Mouse (Mus musculus): Measurements from ENCODE around the gene Cir1. TPM values are rescaled to one million over a fixed set of nuclear protein-coding genes. Genes with fewer than 3 reads are reported as not detected.

Cir1 gene
- polyA plus RNA-seq, 1 experiment from 2014 or later: 23.8 TPM

DNA sequence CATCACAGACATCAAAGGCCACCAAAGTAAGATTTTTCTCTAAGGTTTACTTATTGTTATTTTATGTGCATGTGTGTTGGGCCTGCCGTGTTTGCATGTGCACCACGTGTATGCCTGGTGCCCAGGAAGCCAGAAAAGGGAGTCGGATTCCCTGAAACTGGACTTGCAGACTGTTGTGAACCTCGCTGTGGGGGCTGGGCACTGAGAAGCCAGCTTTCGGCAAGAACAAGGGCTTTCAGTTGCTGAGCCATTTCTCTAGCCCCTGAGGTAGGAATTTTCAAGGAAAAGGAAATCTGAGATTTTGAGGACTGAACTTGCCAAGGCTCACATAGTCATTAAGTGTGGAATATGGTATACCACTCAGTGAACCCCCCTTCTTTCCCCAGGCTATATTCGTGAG lies 34.6 kb upstream of the Cir1 start:
- ATAC-seq (ENCODE audit: low read depth) (0 out of 2 replicates have a peak, but pooled peaks have one; percentile 47), DNase-seq (ENCODE audit: low spot score) (peak; percentile 16)
- no peak overlapping the region for H3K4me2 ChIP-seq (ENCODE audit: low read depth, low read length)
- H3K36me3 ChIP-seq (ENCODE audit: control insufficient read depth, insufficient read depth, low read length): no peaks in the 10 kb centered on the region
- H3K9ac ChIP-seq (ENCODE audit: low read depth, low read length): no peak overlapping the region
- WGBS: 27% methylated on average over 6 of the region's 6 CpGs
- no peaks in the 10 kb centered on the region for H3K27me3 ChIP-seq (replicated peaks; ENCODE audit: control insufficient read depth, insufficient read depth, low read length)
- H3K9me3 ChIP-seq (ENCODE audit: control insufficient read depth, low read length): no peaks in the 10 kb centered on the region
- H3K27ac ChIP-seq (replicated peaks; ENCODE audit: low read depth, low read length): no peak overlapping the region
- no peak overlapping the region for H3K4me3 ChIP-seq (ENCODE audit: low read depth, low read length)
- peaks cover 14% of the 10 kb centered on the region; the same call in 1 of the 2 replicates for H3K4me1 ChIP-seq (ENCODE audit: control insufficient read depth, insufficient read depth, low read length)

DNA sequence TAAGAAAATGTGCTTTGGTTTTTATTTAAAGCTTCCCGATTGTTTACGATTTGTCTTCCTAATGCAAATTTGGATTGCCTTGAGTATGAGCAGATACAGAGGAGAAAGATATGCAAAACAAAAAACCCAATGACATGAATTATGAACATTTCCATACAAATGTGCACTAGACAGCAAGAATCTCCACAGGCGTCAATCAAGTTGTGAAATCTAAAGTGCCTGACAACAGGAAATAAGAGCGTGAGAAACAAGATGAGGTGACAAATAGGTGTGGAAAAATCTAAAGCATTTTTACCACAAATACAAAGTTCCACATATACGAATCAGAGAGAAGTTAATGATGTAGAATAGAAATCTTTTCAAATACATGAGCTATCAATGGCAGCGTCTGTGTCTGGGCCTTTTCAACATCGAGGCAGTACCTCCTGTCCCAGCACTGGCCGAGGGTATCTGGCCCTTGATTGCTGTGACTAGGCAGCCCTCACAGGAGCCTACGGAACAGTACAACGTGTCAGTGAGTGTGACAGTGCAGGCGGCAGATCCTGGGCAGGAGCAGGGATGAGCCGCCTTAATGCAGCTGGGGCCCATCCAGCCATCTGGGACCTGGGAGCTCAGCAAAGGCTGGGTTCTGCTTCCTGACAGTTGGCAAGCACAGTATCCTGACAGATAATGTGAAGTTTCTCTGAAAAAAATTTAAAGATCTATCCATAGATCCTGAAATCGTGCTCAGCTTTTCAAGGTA lies 34.0 kb upstream of the Cir1 start:
- H3K4me2 ChIP-seq (ENCODE audit: low read depth, low read length): no peak overlapping the region
- no peaks in the 10 kb centered on the region for H3K27me3 ChIP-seq (replicated peaks; ENCODE audit: control insufficient read depth, insufficient read depth, low read length)
- ATAC-seq (ENCODE audit: low read depth): no peak
- H3K27ac ChIP-seq (replicated peaks; ENCODE audit: low read depth, low read length): 0 out of 2 replicates have a peak overlapping the region, but pooled peaks have one; percentile 33
- H3K4me1 ChIP-seq (ENCODE audit: control insufficient read depth, insufficient read depth, low read length): peaks cover 7% of the 10 kb centered on the region; the same call in 1 of the 2 replicates
- H3K36me3 ChIP-seq (ENCODE audit: control insufficient read depth, insufficient read depth, low read length): no peaks in the 10 kb centered on the region
- 58% methylated on average over 13 of the region's 13 CpGs for WGBS
- no peaks in the 10 kb centered on the region for H3K9me3 ChIP-seq (ENCODE audit: control insufficient read depth, low read length)
- no peak overlapping the region for H3K4me3 ChIP-seq (ENCODE audit: low read depth, low read length)
- H3K9ac ChIP-seq (ENCODE audit: low read depth, low read length): no peak overlapping the region
- DNase-seq (ENCODE audit: low spot score): peak; percentile 17

DNA sequence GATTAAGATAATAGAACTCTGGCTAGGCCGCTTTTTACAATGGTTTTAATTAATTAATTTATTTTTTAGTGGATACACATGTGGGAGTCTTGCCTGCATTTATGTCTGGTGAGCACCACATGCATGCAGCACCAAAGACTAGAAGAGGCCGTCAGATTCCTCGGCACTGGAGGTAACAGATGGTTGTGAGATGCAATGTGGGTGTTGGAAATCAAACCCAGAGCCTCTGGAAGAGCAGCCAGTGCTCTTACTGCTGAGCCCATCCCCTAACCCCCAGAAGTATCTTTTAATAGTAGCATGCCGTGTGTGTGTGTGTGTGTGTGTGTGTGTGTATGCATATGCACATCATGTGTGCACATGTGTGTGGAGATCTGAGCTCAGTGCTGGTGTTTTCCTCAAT lies 32.7 kb upstream of the Cir1 start:
- Histone ChIP-seq H3K27me3 (replicated peaks; ENCODE audit: control insufficient read depth, insufficient read depth, low read length) (no peaks in the 10 kb centered on the region), H3K9ac (ENCODE audit: low read depth, low read length) (no peak overlapping the region), H3K4me2 (ENCODE audit: low read depth, low read length) (no peak overlapping the region), H3K36me3 (ENCODE audit: control insufficient read depth, insufficient read depth, low read length) (no peaks in the 10 kb centered on the region), H3K4me3 (ENCODE audit: low read depth, low read length) (no peak overlapping the region), H3K9me3 (ENCODE audit: control insufficient read depth, low read length) (no peaks in the 10 kb centered on the region), H3K4me1 (ENCODE audit: control insufficient read depth, insufficient read depth, low read length) (peaks cover 7% of the 10 kb centered on the region; the same call in 1 of the 2 replicates), H3K27ac (replicated peaks; ENCODE audit: low read depth, low read length) (no peak overlapping the region)
- no peak for ATAC-seq (ENCODE audit: low read depth)
- WGBS: 59% methylated on average over 4 of the region's 4 CpGs
- peak; percentile 62 for DNase-seq (ENCODE audit: low spot score)

GRCm38 (mm10) chr2:73343701-73344100 lies 31.2 kb upstream of the Cir1 start:
- H3K9me3 ChIP-seq (ENCODE audit: control insufficient read depth, low read length): no peaks in the 10 kb centered on the region
- no peaks in the 10 kb centered on the region for H3K27me3 ChIP-seq (replicated peaks; ENCODE audit: control insufficient read depth, insufficient read depth, low read length)
- no peak overlapping the region for H3K9ac ChIP-seq (ENCODE audit: low read depth, low read length)
- DNase-seq (ENCODE audit: low spot score) (no peak), ATAC-seq (ENCODE audit: low read depth) (no peak)
- H3K36me3 ChIP-seq (ENCODE audit: control insufficient read depth, insufficient read depth, low read length): no peaks in the 10 kb centered on the region
- H3K4me3 ChIP-seq (ENCODE audit: low read depth, low read length): no peak overlapping the region
- H3K27ac ChIP-seq (replicated peaks; ENCODE audit: low read depth, low read length): no peak overlapping the region
- WGBS: 80% methylated on average over 5 of the region's 5 CpGs
- H3K4me2 ChIP-seq (ENCODE audit: low read depth, low read length): no peak overlapping the region
- H3K4me1 ChIP-seq (ENCODE audit: control insufficient read depth, insufficient read depth, low read length): peaks cover 7% of the 10 kb centered on the region; the same call in 1 of the 2 replicates

GRCm38 (mm10) chr2:73338415-73338814 lies 25.9 kb upstream of the Cir1 start:
- WGBS: 68% methylated on average over 8 of the region's 8 CpGs
- DNase-seq (ENCODE audit: low spot score): no peak
- H3K36me3 ChIP-seq (ENCODE audit: control insufficient read depth, insufficient read depth, low read length): no peaks in the 10 kb centered on the region
- H3K9me3 ChIP-seq (ENCODE audit: control insufficient read depth, low read length): no peaks in the 10 kb centered on the region
- H3K9ac ChIP-seq (ENCODE audit: low read depth, low read length): no peak overlapping the region
- no peak overlapping the region for H3K4me3 ChIP-seq (ENCODE audit: low read depth, low read length)
- no peak overlapping the region for H3K4me2 ChIP-seq (ENCODE audit: low read depth, low read length)
- no peak for ATAC-seq (ENCODE audit: low read depth)
- H3K4me1 ChIP-seq (ENCODE audit: control insufficient read depth, insufficient read depth, low read length): no peaks in the 10 kb centered on the region
- no peak overlapping the region for H3K27ac ChIP-seq (replicated peaks; ENCODE audit: low read depth, low read length)
- H3K27me3 ChIP-seq (replicated peaks; ENCODE audit: control insufficient read depth, insufficient read depth, low read length): no peaks in the 10 kb centered on the region

- no peak for DNase-seq (ENCODE audit: low spot score)
- Histone ChIP-seq H3K4me3 (ENCODE audit: low read depth, low read length) (no peak overlapping the region), H3K4me1 (ENCODE audit: control insufficient read depth, insufficient read depth, low read length) (no peaks in the 10 kb centered on the region), H3K9me3 (ENCODE audit: control insufficient read depth, low read length) (no peaks in the 10 kb centered on the region), H3K27me3 (replicated peaks; ENCODE audit: control insufficient read depth, insufficient read depth, low read length) (no peaks in the 10 kb centered on the region), H3K4me2 (ENCODE audit: low read depth, low read length) (no peak overlapping the region), H3K36me3 (ENCODE audit: control insufficient read depth, insufficient read depth, low read length) (no peaks in the 10 kb centered on the region), H3K27ac (replicated peaks; ENCODE audit: low read depth, low read length) (no peak overlapping the region), H3K9ac (ENCODE audit: low read depth, low read length) (no peak overlapping the region)
- ATAC-seq (ENCODE audit: low read depth): no peak
- 83% methylated on average over 3 of the region's 3 CpGs for WGBS
Observed at GRCm38 (mm10) chr2:73335949-73336348, 23.4 kb upstream of the Cir1 start.

DNA sequence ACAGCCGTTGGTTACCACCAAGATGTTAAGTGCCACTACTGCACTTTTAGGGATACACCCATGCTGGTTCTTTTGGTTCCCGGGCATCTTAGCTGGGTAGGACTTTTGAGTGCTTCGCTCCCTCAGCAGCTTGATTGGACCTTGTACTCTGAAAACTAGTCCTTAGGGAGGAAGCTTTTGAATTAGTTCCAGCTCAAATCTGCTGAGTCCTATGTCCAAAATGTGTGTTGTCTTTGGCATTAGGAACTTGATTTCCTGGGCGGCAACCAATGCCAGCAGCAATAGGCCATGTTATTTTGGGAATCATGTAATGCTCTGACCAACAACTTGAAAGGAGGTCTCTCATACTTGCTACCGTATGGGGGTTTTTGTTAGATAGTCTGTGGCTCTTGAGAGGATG lies 13.4 kb upstream of the Cir1 start:
- DNase-seq (ENCODE audit: low spot score) (no peak), ATAC-seq (ENCODE audit: low read depth) (no peak)
- 88% methylated on average over 5 of the region's 5 CpGs for WGBS
- no peak overlapping the region for H3K4me3 ChIP-seq (ENCODE audit: low read depth, low read length)
- H3K4me2 ChIP-seq (ENCODE audit: low read depth, low read length): no peak overlapping the region
- H3K9ac ChIP-seq (ENCODE audit: low read depth, low read length): no peak overlapping the region
- no peaks in the 10 kb centered on the region for H3K4me1 ChIP-seq (ENCODE audit: control insufficient read depth, insufficient read depth, low read length)
- H3K9me3 ChIP-seq (ENCODE audit: control insufficient read depth, low read length): no peaks in the 10 kb centered on the region
- no peak overlapping the region for H3K27ac ChIP-seq (replicated peaks; ENCODE audit: low read depth, low read length)
- no peaks in the 10 kb centered on the region for H3K27me3 ChIP-seq (replicated peaks; ENCODE audit: control insufficient read depth, insufficient read depth, low read length)
- H3K36me3 ChIP-seq (ENCODE audit: control insufficient read depth, insufficient read depth, low read length): no peaks in the 10 kb centered on the region

DNA sequence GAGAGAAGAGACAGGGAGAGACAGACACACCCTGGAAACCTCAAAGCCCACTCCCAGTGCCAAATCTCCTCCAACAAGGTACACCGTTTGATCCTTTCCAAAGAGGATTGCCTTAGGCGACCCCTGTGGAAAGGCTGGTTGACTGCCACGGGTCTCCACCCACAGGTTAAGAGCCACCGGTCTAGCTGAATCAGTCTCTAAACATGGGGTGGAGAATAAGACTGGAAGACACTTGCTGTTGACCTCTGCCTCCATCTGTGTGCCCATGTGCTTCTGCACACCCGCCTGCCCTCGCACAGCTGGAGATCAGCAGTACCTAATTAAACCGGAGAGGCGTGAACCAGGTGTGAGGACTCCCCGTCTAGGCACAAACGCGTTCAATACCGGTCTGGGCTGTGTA lies 10.5 kb upstream of the Cir1 start:
- no peaks in the 10 kb centered on the region for H3K9me3 ChIP-seq (ENCODE audit: control insufficient read depth, low read length)
- DNase-seq (ENCODE audit: low spot score) (no peak), ATAC-seq (ENCODE audit: low read depth) (no peak)
- H3K4me2 ChIP-seq (ENCODE audit: low read depth, low read length): no peak overlapping the region
- no peaks in the 10 kb centered on the region for H3K4me1 ChIP-seq (ENCODE audit: control insufficient read depth, insufficient read depth, low read length)
- no peaks in the 10 kb centered on the region for H3K27me3 ChIP-seq (replicated peaks; ENCODE audit: control insufficient read depth, insufficient read depth, low read length)
- 71% methylated on average over 12 of the region's 12 CpGs for WGBS
- no peak overlapping the region for H3K4me3 ChIP-seq (ENCODE audit: low read depth, low read length)
- no peak overlapping the region for H3K27ac ChIP-seq (replicated peaks; ENCODE audit: low read depth, low read length)
- no peak overlapping the region for H3K9ac ChIP-seq (ENCODE audit: low read depth, low read length)
- H3K36me3 ChIP-seq (ENCODE audit: control insufficient read depth, insufficient read depth, low read length): peaks cover 5% of the 10 kb centered on the region; the same call in 1 of the 2 replicates

DNA sequence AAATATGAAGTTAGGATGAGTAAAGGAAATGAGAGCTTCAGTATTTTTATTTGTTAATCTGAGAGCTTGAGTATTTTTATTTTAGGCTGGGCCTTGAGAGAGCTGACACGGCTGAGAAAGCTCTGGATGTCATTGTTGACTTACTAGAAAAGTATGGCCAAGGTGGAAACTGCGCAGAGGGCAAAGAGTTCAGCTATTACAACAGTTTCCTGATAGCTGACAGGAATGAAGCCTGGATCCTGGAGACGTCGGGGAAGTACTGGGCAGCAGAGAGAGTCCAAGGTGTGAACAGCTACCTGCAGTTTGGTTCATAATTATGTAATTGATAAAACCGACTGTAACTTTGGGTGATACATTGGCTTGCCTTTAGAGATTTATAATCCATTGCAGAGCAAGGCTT lies 6.7 kb upstream of the Cir1 start:
- ATAC-seq (ENCODE audit: low read depth): no peak

More for the DNA sequence above, 6.7 kb upstream of the Cir1 start:
- Histone ChIP-seq H3K4me2 (ENCODE audit: low read depth, low read length) (no peak overlapping the region), H3K4me3 (ENCODE audit: low read depth, low read length) (no peak overlapping the region), H3K9ac (ENCODE audit: low read depth, low read length) (no peak overlapping the region), H3K27ac (replicated peaks; ENCODE audit: low read depth, low read length) (no peak overlapping the region), H3K36me3 (ENCODE audit: control insufficient read depth, insufficient read depth, low read length) (peaks cover 5% of the 10 kb centered on the region; the same call in 1 of the 2 replicates), H3K27me3 (replicated peaks; ENCODE audit: control insufficient read depth, insufficient read depth, low read length) (no peaks in the 10 kb centered on the region), H3K4me1 (ENCODE audit: control insufficient read depth, insufficient read depth, low read length) (no peaks in the 10 kb centered on the region), H3K9me3 (ENCODE audit: control insufficient read depth, low read length) (no peaks in the 10 kb centered on the region)
- WGBS: 83% methylated on average over 5 of the region's 5 CpGs
- DNase-seq (ENCODE audit: low spot score): no peak
